Comparison of ENCODE assay signal across 9 mouse cellular contexts in genomic region chr11:114205192-114205591, GRCm38 (mm10).
DNase-seq lines count a peak whose midpoint lies in the region; ATAC-seq lines count a peak whose summit lies in the region.
"Had no signal": no experiment of that assay in that cellular context is flagged by ENCODE, and none has a peak within 500 bp of the region (broad histone marks: within the 10 kb centered on the region; RNA-seq: fewer than 3 reads in every experiment).

No protein-coding gene starts in this region.

- H3K36me3 ChIP-seq in forebrain, embryonic 10.5 days (replicated peaks), result no peaks in the 10 kb centered on the region
- H3K36me3 ChIP-seq in forebrain, embryonic 13.5 days (ENCODE audit: poor library complexity, severe bottlenecking), result no peaks in the 10 kb centered on the region
- H3K36me3 ChIP-seq in midbrain, embryonic 10.5 days, result no peaks in the 10 kb centered on the region
- H3K36me3 ChIP-seq in midbrain, embryonic 15.5 days (replicated peaks), result no peaks in the 10 kb centered on the region
- H3K36me3 ChIP-seq: stomach, embryonic 15.5 days had no signal

- peak; percentile 55 for DNase-seq in forebrain, embryonic 10.5 days (ENCODE audit: extremely low spot score, low spot score)
- peak; percentile 41 for DNase-seq in midbrain, embryonic 10.5 days (ENCODE audit: low spot score)
- DNase-seq in brain, adult 2 months (ENCODE audit: low read depth, low spot score), result peak; percentile 74
- peak; percentile 90 for DNase-seq in thymus, postnatal 14 days

- 0 out of 2 replicates have a peak, but pooled peaks cover 4% of the 10 kb centered on the region for H3K27me3 ChIP-seq in forebrain, embryonic 10.5 days (ENCODE audit: poor library complexity, severe bottlenecking)
- no peaks in the 10 kb centered on the region for H3K27me3 ChIP-seq in forebrain, embryonic 13.5 days
- no peaks in the 10 kb centered on the region; the same call in 1 of the 2 replicates for H3K27me3 ChIP-seq in midbrain, embryonic 10.5 days (ENCODE audit: low read depth, poor library complexity, severe bottlenecking)
- no peaks in the 10 kb centered on the region for H3K27me3 ChIP-seq in midbrain, embryonic 15.5 days (replicated peaks)
- H3K27me3 ChIP-seq: stomach, embryonic 15.5 days had no signal

- no peaks in the 10 kb centered on the region for H3K9me3 ChIP-seq in forebrain, embryonic 10.5 days
- no peaks in the 10 kb centered on the region for H3K9me3 ChIP-seq in forebrain, embryonic 13.5 days (replicated peaks)
- no peaks in the 10 kb centered on the region for H3K9me3 ChIP-seq in midbrain, embryonic 10.5 days (replicated peaks)
- no peaks in the 10 kb centered on the region for H3K9me3 ChIP-seq in midbrain, embryonic 15.5 days
- H3K9me3 ChIP-seq: stomach, embryonic 15.5 days had no signal

- no peak overlapping the region for H3K9ac ChIP-seq in forebrain, embryonic 13.5 days
- no peak overlapping the region for H3K9ac ChIP-seq in midbrain, embryonic 15.5 days
- H3K9ac ChIP-seq: stomach, embryonic 15.5 days had no signal

- 46% methylated on average over 2 of the region's 2 CpGs for WGBS in forebrain, embryonic 10.5 days
- WGBS in forebrain, embryonic 13.5 days, result 40% methylated on average over 2 of the region's 2 CpGs
- 47% methylated on average over 2 of the region's 2 CpGs for WGBS in midbrain, embryonic 10.5 days
- WGBS in midbrain, embryonic 15.5 days, result 49% methylated on average over 2 of the region's 2 CpGs

- peaks cover 8% of the 10 kb centered on the region for H3K4me1 ChIP-seq in forebrain, embryonic 10.5 days
- 0 out of 2 replicates have a peak, but pooled peaks cover 6% of the 10 kb centered on the region for H3K4me1 ChIP-seq in forebrain, embryonic 13.5 days
- H3K4me1 ChIP-seq in midbrain, embryonic 10.5 days, result peaks cover 4% of the 10 kb centered on the region
- H3K4me1 ChIP-seq in midbrain, embryonic 15.5 days, result peaks cover 5% of the 10 kb centered on the region; the same call in 1 of the 2 replicates
- H3K4me1 ChIP-seq: stomach, embryonic 15.5 days had no signal

- H3K4me3 ChIP-seq in forebrain, embryonic 10.5 days, result no peak overlapping the region
- no peak overlapping the region for H3K4me3 ChIP-seq in forebrain, embryonic 13.5 days
- H3K4me3 ChIP-seq in midbrain, embryonic 10.5 days, result no peak overlapping the region
- no peak overlapping the region for H3K4me3 ChIP-seq in midbrain, embryonic 15.5 days
- H3K4me3 ChIP-seq: stomach, embryonic 15.5 days had no signal

- no peak overlapping the region for H3K27ac ChIP-seq in forebrain, embryonic 10.5 days
- H3K27ac ChIP-seq in forebrain, embryonic 13.5 days, result no peak overlapping the region
- no peak overlapping the region for H3K27ac ChIP-seq in midbrain, embryonic 10.5 days (replicated peaks)
- H3K27ac ChIP-seq in midbrain, embryonic 15.5 days, result no peak overlapping the region
- H3K27ac ChIP-seq: stomach, embryonic 15.5 days had no signal

- no peak overlapping the region for H3K4me2 ChIP-seq in forebrain, embryonic 13.5 days
- no peak overlapping the region for H3K4me2 ChIP-seq in midbrain, embryonic 15.5 days
- H3K4me2 ChIP-seq: stomach, embryonic 15.5 days had no signal

- ATAC-seq in forebrain, embryonic 13.5 days, result no peak
- no peak for ATAC-seq in midbrain, embryonic 15.5 days (replicated peaks)
- ATAC-seq in granulocyte monocyte progenitor cell, adult 5-6 weeks (replicated peaks; ENCODE audit: poor library complexity, severe bottlenecking), result peak; percentile 77
- ATAC-seq in megakaryocyte progenitor cell, adult 5-6 weeks (replicated peaks; ENCODE audit: poor library complexity), result peak; percentile 79

Comparison
In these comparisons a context has a peak if more than half of its experiments do, and no peak if none do; other contexts are left out.
1. ATAC-seq: peak in granulocyte monocyte progenitor cell, adult 5-6 weeks (single experiment) and megakaryocyte progenitor cell, adult 5-6 weeks (single experiment); none in forebrain, embryonic 13.5 days (single experiment) and midbrain, embryonic 15.5 days (single experiment).
2. Peak in every context shown above with its lines, with median percentiles within 50 percentile points of each other: DNase-seq.